Mouse (Mus musculus) right cerebral cortex, adult 2 months (tissue): ENCODE data around the gene Heca.
"Not testable (repeated sequence)": the region's sequence is repeated elsewhere in the genome, so short reads cannot be mapped to it uniquely, and the experiment has no call there.

Experiments
- DNase-seq, 2 experiments: peaks; one replicate each; pipeline ENCODE4 v3.0.0; 2021 to 2022; ENCODE audit warnings: low spot score in 2 of 2

The Heca gene

GRCm38 (mm10) chr10:17947960-17948730 is at the start of gene Heca:
Gene Heca (minus strand): TSS chr10:17948067.
- DNase-seq, result peak; percentile 85 to 88

GRCm38 (mm10) chr10:17990576-17990975 is 42.7 kb upstream of the Heca start:
- no peak for DNase-seq

- DNase-seq, result no peak
These were observed 41.3 kb upstream of the Heca start for GRCm38 (mm10) chr10:17989136-17989535.

- DNase-seq, result no peak
These were observed 40.1 kb upstream of the Heca start for GRCm38 (mm10) chr10:17987823-17988423.

GRCm38 (mm10) chr10:17983313-17983712 is 35.4 kb upstream of the Heca start:
- no peak for DNase-seq

- no peak for DNase-seq
These were observed 18.2 kb upstream of the Heca start for GRCm38 (mm10) chr10:17966090-17966489.

GRCm38 (mm10) chr10:17950761-17951160 is 2.9 kb upstream of the Heca start:
- peak; percentile 45 to 51 for DNase-seq

- DNase-seq, result peak; percentile 57 to 65
These were observed 526 bp downstream of the Heca start for GRCm38 (mm10) chr10:17947175-17947906.

- DNase-seq, result not testable (repeated sequence)
These were observed 1.1 kb downstream of the Heca start for GRCm38 (mm10) chr10:17946799-17947174.

- no peak for DNase-seq
These were observed 1.8 kb downstream of the Heca start for GRCm38 (mm10) chr10:17946046-17946445.

- DNase-seq, result no peak
These were observed 14.2 kb downstream of the Heca start for GRCm38 (mm10) chr10:17933622-17934021.

- no peak for DNase-seq
These were observed 15.7 kb downstream of the Heca start for GRCm38 (mm10) chr10:17932131-17932530.

- no peak for DNase-seq
These were observed 16.7 kb downstream of the Heca start for GRCm38 (mm10) chr10:17931157-17931556.

- DNase-seq, result no peak
These were observed 17.3 kb downstream of the Heca start for GRCm38 (mm10) chr10:17930445-17931083.

- DNase-seq, result no peak
These were observed 22.7 kb downstream of the Heca start for GRCm38 (mm10) chr10:17925200-17925599.

- no peak for DNase-seq
These were observed 23.7 kb downstream of the Heca start for GRCm38 (mm10) chr10:17924166-17924565.

- DNase-seq, result no peak
These were observed 26.5 kb downstream of the Heca start for GRCm38 (mm10) chr10:17921381-17921780.

GRCm38 (mm10) chr10:17919971-17920370 is 27.9 kb downstream of the Heca start:
- no peak for DNase-seq

GRCm38 (mm10) chr10:17919032-17919431 is 28.8 kb downstream of the Heca start:
- DNase-seq, result no peak

- DNase-seq, result no peak
These were observed 39.1 kb downstream of the Heca start for GRCm38 (mm10) chr10:17908731-17909130.

GRCm38 (mm10) chr10:17906405-17906804 is 41.5 kb downstream of the Heca start:
- not testable (repeated sequence) for DNase-seq

- no peak for DNase-seq
These were observed 44.4 kb downstream of the Heca start for GRCm38 (mm10) chr10:17903449-17903848.
